Mouse (Mus musculus): ENCODE results near the gene Cenpo. TPM values are rescaled to one million over a fixed set of nuclear protein-coding genes. Genes with fewer than 3 reads are reported as not detected.

Gene Cenpo
- total and polyA plus RNA-seq, 3 experiments = 19.3 to 32.7 (median 25.4) TPM

DNA sequence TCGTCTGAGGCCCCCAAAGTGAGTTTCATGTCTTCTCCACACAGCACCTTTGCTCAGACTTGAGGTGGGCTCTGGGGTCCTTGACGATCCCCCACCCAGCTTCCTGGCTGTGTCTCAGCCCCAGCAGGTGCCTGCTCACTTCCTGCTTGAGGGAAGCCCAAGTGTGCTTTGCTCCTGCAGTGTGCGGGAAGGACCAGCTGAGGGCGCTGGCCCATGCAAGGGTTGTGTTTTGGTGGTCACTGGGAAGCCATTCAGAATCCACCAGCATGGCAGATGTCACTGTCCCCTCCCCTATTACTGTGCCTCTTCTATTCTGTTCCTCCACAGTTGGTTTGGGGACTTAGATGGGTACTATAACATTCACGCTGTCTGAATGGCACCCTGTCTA is 45.0 kb downstream of the Cenpo start:
- Histone ChIP-seq H3K4me3 (replicated peaks in 1 of 3; ENCODE audit: low read depth in 2 of 3, low read length in 2 of 3, poor library complexity in 1 of 3) (no peak overlapping the region), H3K4me1 (ENCODE audit: control insufficient read depth in 1 of 2, insufficient read depth in 2 of 2) (peaks cover 2 to 13% of the 10 kb centered on the region in 2 experiments; a peak in 3 of 4 replicates), H3K27me3 (replicated peaks) (no peaks in the 10 kb centered on the region), H3K9me3 (replicated peaks; ENCODE audit: low read length) (no peaks in the 10 kb centered on the region), H3K36me3 (replicated peaks in 1 of 2; ENCODE audit: control insufficient read depth in 1 of 2, insufficient read depth in 1 of 2, low read length in 1 of 2) (no peaks in the 10 kb centered on the region), H3K27ac (ENCODE audit: insufficient read depth, low read depth) (no peak overlapping the region), H3K79me2 (replicated peaks; ENCODE audit: control insufficient read depth, extremely low read depth, insufficient read depth, poor library complexity, severe bottlenecking) (no peaks in the 10 kb centered on the region), H3K4me2 (ENCODE audit: insufficient read depth, low read depth, poor library complexity, severe bottlenecking) (no peak overlapping the region), H3K9ac (ENCODE audit: insufficient read depth, low read depth) (no peak overlapping the region)
- in situ Hi-C loops (cut with MboI; ENCODE audit: low pct_ligation_motif_present, low pct_unique_long_range_greater_than_20kb, low sequenced_read_pairs) = no loop called here
- TF ChIP-seq SIN3A (IDR thresholded peaks at IDR 0.05; ENCODE audit: low read length) = no peak
- TF ChIP-seq UBTF (IDR thresholded peaks at IDR 0.05; ENCODE audit: low read depth, low read length) = no peak
- peak; percentile 48 to 49; a peak in 3 of 4 replicates for TF ChIP-seq CTCF (conservative IDR thresholded peaks at IDR 0.05 in 1 of 2, IDR thresholded peaks at IDR 0.05 in 1 of 2; ENCODE audit: low read depth in 2 of 2, low read length in 2 of 2)
- TF ChIP-seq MXI1 (IDR thresholded peaks at IDR 0.05; ENCODE audit: low read depth, low read length) = no peak
- TF ChIP-seq ELF1 (IDR thresholded peaks at IDR 0.05; ENCODE audit: low read depth, low read length) = peak; percentile 73
- DNase-seq (ENCODE audit: extremely low read depth) = peak; percentile 64
- dilution Hi-C loops (cut with MboI; ENCODE audit: extremely low pct_ligation_motif_present, extremely low pct_unique_long_range_greater_than_20kb, low sequenced_read_pairs) = no loop called here

DNA sequence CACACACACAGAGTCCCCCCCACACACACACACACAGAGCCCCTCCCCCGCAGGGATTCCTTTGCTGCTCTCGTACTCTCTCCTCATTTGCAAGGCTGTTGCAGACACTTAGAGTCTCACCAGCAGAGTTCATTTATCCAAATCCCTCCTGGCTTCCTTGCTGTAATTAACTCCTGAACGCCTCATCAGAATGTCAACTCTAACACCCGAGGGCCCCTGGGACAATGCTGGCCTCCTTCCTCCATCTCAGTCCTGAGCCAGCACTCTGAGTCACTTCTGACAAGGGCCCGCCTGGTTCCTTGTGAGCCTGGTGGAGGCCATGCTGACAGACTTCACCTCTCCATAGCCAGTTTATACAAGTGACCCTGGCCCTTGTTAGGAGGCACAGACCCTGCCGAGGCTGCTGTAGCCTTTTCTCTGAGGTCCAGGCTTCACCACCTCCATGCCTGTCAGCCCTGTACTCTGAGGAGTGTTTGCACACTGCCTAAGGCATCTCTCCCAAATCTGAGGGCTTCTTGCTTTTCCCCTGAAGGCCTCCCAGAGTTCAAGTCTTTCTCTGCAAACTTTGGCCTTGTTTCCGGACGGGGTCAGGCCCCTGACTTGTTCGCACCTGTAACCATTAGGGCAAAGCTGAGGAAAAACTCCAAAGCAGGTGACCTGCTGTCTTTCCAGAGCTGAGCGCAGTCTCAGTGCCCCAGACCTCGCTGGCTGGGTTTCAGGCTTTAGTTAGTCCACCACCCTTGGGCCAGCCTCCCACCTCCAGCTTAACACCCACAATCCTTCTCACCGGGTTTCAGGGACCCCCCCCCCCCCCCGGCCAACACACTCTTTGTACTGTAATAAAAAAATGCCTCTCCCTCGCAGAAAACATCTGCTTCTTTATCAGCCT is 45.7 kb downstream of the Cenpo start:
- Histone ChIP-seq H3K27me3 (replicated peaks) (no peaks in the 10 kb centered on the region), H3K27ac (ENCODE audit: insufficient read depth, low read depth) (no peak overlapping the region), H3K79me2 (replicated peaks; ENCODE audit: control insufficient read depth, extremely low read depth, insufficient read depth, poor library complexity, severe bottlenecking) (no peaks in the 10 kb centered on the region), H3K36me3 (replicated peaks in 1 of 2; ENCODE audit: control insufficient read depth in 1 of 2, insufficient read depth in 1 of 2, low read length in 1 of 2) (no peaks in the 10 kb centered on the region), H3K9me3 (replicated peaks; ENCODE audit: low read length) (no peaks in the 10 kb centered on the region), H3K4me3 (replicated peaks in 1 of 3; ENCODE audit: low read depth in 2 of 3, low read length in 2 of 3, poor library complexity in 1 of 3) (peak overlapping the region in 1 of 3 experiments; percentile 7), H3K4me1 (ENCODE audit: control insufficient read depth in 1 of 2, insufficient read depth in 2 of 2) (peaks cover 2 to 13% of the 10 kb centered on the region in 2 experiments; a peak in 3 of 4 replicates), H3K4me2 (ENCODE audit: insufficient read depth, low read depth, poor library complexity, severe bottlenecking) (no peak overlapping the region), H3K9ac (ENCODE audit: insufficient read depth, low read depth) (no peak overlapping the region)
- peak; percentile 37 for DNase-seq (ENCODE audit: extremely low read depth)
- dilution Hi-C loops (cut with MboI; ENCODE audit: extremely low pct_ligation_motif_present, extremely low pct_unique_long_range_greater_than_20kb, low sequenced_read_pairs) (no loop called here), in situ Hi-C loops (cut with MboI; ENCODE audit: low pct_ligation_motif_present, low pct_unique_long_range_greater_than_20kb, low sequenced_read_pairs) (no loop called here)
- TF ChIP-seq TBP (conservative IDR thresholded peaks at IDR 0.05; ENCODE audit: low read depth, low read length) (no peak), CHD2 (IDR thresholded peaks at IDR 0.05; ENCODE audit: low read length) (0 out of 2 replicates have a peak, but pooled peaks have one; percentile 11)

DNA sequence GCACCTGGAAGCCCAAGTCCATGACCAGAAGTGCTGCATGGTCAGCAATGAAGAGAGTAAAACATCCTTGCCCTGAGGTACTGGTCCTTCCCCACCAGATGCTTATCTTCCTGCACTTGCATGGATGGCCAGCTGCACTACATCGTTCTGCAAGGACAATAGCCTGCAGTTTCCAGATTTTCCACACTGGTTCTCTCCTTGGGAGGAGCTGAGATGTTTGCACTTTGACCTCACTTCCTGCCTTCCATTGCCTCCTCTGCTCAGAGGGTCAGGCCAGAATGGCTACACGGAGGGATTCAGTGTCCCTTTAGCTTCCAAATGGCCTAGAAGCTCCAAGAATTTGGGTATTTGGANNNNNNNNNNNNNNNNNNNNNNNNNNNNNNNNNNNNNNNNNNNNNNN is 49.4 kb downstream of the Cenpo start:
- TF ChIP-seq RAD21 (IDR thresholded peaks at IDR 0.05; ENCODE audit: low read depth, low read length) = no peak
- no peak for TF ChIP-seq CTCF (conservative IDR thresholded peaks at IDR 0.05 in 1 of 2, IDR thresholded peaks at IDR 0.05 in 1 of 2; ENCODE audit: low read depth in 2 of 2, low read length in 2 of 2)
- no peak for TF ChIP-seq CHD1 (IDR thresholded peaks at IDR 0.05; ENCODE audit: low read depth, low read length)
- TF ChIP-seq USF1 (IDR thresholded peaks at IDR 0.05; ENCODE audit: low read depth, low read length) = no peak
- no peak for TF ChIP-seq E2F4 (IDR thresholded peaks at IDR 0.05; ENCODE audit: insufficient replicate concordance, low read depth, low read length)
- no peak for TF ChIP-seq JUND (conservative IDR thresholded peaks at IDR 0.05; ENCODE audit: low read depth, low read length)
- TF ChIP-seq POLR2AphosphoS2 (IDR thresholded peaks at IDR 0.05; ENCODE audit: low read depth, low read length) = no peak
- in situ Hi-C loops (cut with MboI; ENCODE audit: low pct_ligation_motif_present, low pct_unique_long_range_greater_than_20kb, low sequenced_read_pairs) (no loop called here), dilution Hi-C loops (cut with MboI; ENCODE audit: extremely low pct_ligation_motif_present, extremely low pct_unique_long_range_greater_than_20kb, low sequenced_read_pairs) (no loop called here)
- H3K4me2 ChIP-seq (ENCODE audit: insufficient read depth, low read depth, poor library complexity, severe bottlenecking) = no peak overlapping the region
- no peaks in the 10 kb centered on the region for H3K36me3 ChIP-seq (replicated peaks in 1 of 2; ENCODE audit: control insufficient read depth in 1 of 2, insufficient read depth in 1 of 2, low read length in 1 of 2)
- no peak overlapping the region for H3K4me3 ChIP-seq (replicated peaks in 1 of 3; ENCODE audit: low read depth in 2 of 3, low read length in 2 of 3, poor library complexity in 1 of 3)
- H3K9me3 ChIP-seq (replicated peaks; ENCODE audit: low read length) = no peaks in the 10 kb centered on the region
- H3K27ac ChIP-seq (ENCODE audit: insufficient read depth, low read depth) = no peak overlapping the region
- no peak for DNase-seq (ENCODE audit: extremely low read depth)
- H3K79me2 ChIP-seq (replicated peaks; ENCODE audit: control insufficient read depth, extremely low read depth, insufficient read depth, poor library complexity, severe bottlenecking) = no peaks in the 10 kb centered on the region
- H3K4me1 ChIP-seq (ENCODE audit: control insufficient read depth in 1 of 2, insufficient read depth in 2 of 2) = peaks cover under 1 to 18% of the 10 kb centered on the region in 2 experiments; a peak in 3 of 4 replicates
- H3K27me3 ChIP-seq (replicated peaks) = no peaks in the 10 kb centered on the region
- no peak overlapping the region for H3K9ac ChIP-seq (ENCODE audit: insufficient read depth, low read depth)

All from CH12.LX (cell line).